Mouse (Mus musculus) heart, embryonic 13.5 days (tissue): Measurements from ENCODE around the gene Metap2. TPM values are rescaled to one million over a fixed set of nuclear protein-coding genes. Genes with fewer than 3 reads are reported as not detected.
A peak's percentile ranks its signal among the peaks of the same experiment; 100 is the strongest.
"Not testable (repeated sequence)": the region's sequence is repeated elsewhere in the genome, so short reads cannot be mapped to it uniquely, and the experiment has no call there.

Experiments used
- ATAC-seq: fragments of 200-750 bp; cut with Nextera tagmentation; 2 replicates; pipeline ENCODE4 v1.8.0; 2017; ENCODE audit warnings: moderate TSS enrichment; ENCODE audit not compliant: insufficient number of reproducible peaks, low FRiP score, low TSS enrichment; ENCODE audit errors: extremely low read depth
- H3K27ac ChIP-seq: fragments of 300-500 bp; sonication (generic); replicated peaks from 2 replicates; pipeline ENCODE4 v1.5.1; 2015; ENCODE audit warnings: moderate library complexity, mild to moderate bottlenecking, inconsistent platforms
- H3K27me3 ChIP-seq: fragments of 300-500 bp; sonication (generic); replicated peaks from 2 replicates; pipeline ENCODE4 v1.6.1; 2015; ENCODE audit warnings: mild to moderate bottlenecking, inconsistent platforms
- H3K36me3 ChIP-seq: fragments of 300-500 bp; sonication (generic); 2 replicates; pipeline ENCODE4 v1.6.1; 2015; ENCODE audit warnings: mild to moderate bottlenecking, inconsistent platforms
- H3K4me1 ChIP-seq: fragments of 300-500 bp; sonication (generic); 2 replicates; pipeline ENCODE4 v1.6.1; 2015; ENCODE audit warnings: inconsistent platforms
- H3K4me2 ChIP-seq: fragments of 300-500 bp; sonication (generic); 2 replicates; pipeline ENCODE4 v1.6.1; 2015; ENCODE audit warnings: inconsistent platforms, mild to moderate bottlenecking, moderate library complexity
- H3K4me3 ChIP-seq: fragments of 300-500 bp; sonication (generic); 2 replicates; pipeline ENCODE4 v1.5.1; 2015; ENCODE audit warnings: moderate library complexity, mild to moderate bottlenecking, inconsistent platforms
- H3K9ac ChIP-seq: fragments of 300-500 bp; sonication (generic); 2 replicates; pipeline ENCODE4 v1.6.1; 2015; ENCODE audit warnings: inconsistent platforms, mild to moderate bottlenecking, moderate library complexity
- H3K9me3 ChIP-seq: fragments of 300-500 bp; sonication (generic); 2 replicates; pipeline ENCODE4 v1.6.1; 2016; ENCODE audit warnings: inconsistent platforms
- WGBS: fragments of 180-500 bp; shearing (Covaris S2); methylation state at CpG from one replicate; pipeline ENCODE4 v1.1.7; 2015; ENCODE audit warnings: mixed read lengths; 5-methylcytosine and 5-hydroxymethylcytosine counted together
- polyA plus RNA-seq: library from polyadenylated mRNA; unstranded; fragments of >200 nt; fragmentation: Nextera tagmentation; extraction: Ambion mirVana; gene quantifications from 2 replicates; pipeline ENCODE4 v1.2.1, GENCODE M21; 2015

Gene Metap2
- polyA plus RNA-seq, 1 experiment from 2014 or later = 141 TPM

DNA sequence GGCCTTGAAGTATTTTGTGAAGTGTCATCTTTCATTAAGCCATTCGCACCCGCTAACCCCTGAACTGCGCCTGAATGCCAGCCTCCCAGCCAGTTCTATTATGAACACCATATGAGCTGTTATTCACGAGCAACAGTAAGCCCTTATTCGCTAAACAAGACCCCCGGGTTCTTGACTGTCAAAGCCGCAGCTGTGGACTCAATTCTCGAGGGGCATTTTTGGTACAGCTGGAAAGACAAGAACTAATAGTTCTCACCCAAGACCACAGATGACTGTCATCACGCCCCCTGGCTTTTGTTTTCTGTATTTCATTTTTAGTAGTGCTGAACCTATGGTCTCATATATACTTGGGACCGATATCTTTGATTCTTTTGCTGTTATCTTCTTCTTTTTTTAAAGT is 83.1 kb downstream of the Metap2 start:
- H3K9me3 ChIP-seq = no peaks in the 10 kb centered on the region
- no peaks in the 10 kb centered on the region for H3K4me1 ChIP-seq
- H3K4me3 ChIP-seq = no peak overlapping the region
- no peak overlapping the region for H3K27ac ChIP-seq
- peaks cover 23% of the 10 kb centered on the region for H3K27me3 ChIP-seq
- WGBS = 80% methylated on average over 10 of the region's 10 CpGs
- H3K36me3 ChIP-seq = no peaks in the 10 kb centered on the region
- ATAC-seq = no peak
- no peak overlapping the region for H3K4me2 ChIP-seq
- H3K9ac ChIP-seq = no peak overlapping the region

- H3K27ac ChIP-seq = no peak overlapping the region
- WGBS = 13% methylated on average over 10 of the region's 10 CpGs
- H3K36me3 ChIP-seq = no peaks in the 10 kb centered on the region
- ATAC-seq = no peak
- no peak overlapping the region for H3K9ac ChIP-seq
- H3K4me3 ChIP-seq = peak overlapping the region; percentile 16; the same call in 1 of the 2 replicates
- no peaks in the 10 kb centered on the region for H3K4me1 ChIP-seq
- H3K9me3 ChIP-seq = no peaks in the 10 kb centered on the region
- H3K4me2 ChIP-seq = peak overlapping the region; percentile 52
- peaks cover 18% of the 10 kb centered on the region for H3K27me3 ChIP-seq
These were observed 84.0 kb downstream of the Metap2 start for GRCm38 (mm10) chr10:93812774-93813415.

DNA sequence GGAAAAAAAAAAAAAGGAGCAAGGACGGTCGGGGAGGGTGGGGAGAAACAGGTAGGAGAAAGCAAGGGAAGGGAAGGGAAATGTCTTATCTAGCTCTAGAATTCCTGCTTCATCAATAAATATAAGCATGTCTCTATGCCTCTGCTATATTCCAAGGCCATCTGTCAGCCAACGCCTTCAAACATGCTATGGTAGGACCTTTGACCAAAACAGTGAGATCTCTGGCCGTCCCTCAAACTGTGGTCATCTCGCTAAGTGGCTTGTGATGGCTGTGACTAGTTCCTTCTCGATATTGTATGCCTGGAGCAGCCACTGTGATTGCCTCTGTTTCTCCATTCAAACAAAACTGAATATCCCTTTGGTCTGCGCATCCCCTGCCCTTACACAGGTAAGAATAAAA is 84.8 kb downstream of the Metap2 start:
- Histone ChIP-seq H3K4me1 (no peaks in the 10 kb centered on the region), H3K4me2 (no peak overlapping the region), H3K4me3 (no peak overlapping the region), H3K27me3 (peaks cover 10% of the 10 kb centered on the region), H3K9me3 (no peaks in the 10 kb centered on the region), H3K36me3 (no peaks in the 10 kb centered on the region), H3K9ac (no peak overlapping the region), H3K27ac (no peak overlapping the region)
- 75% methylated on average over 7 of the region's 7 CpGs for WGBS
- no peak for ATAC-seq

GRCm38 (mm10) chr10:93810590-93811185 is 86.2 kb downstream of the Metap2 start:
- no peak for ATAC-seq
- 64% methylated on average over 7 of the region's 7 CpGs for WGBS
- H3K9ac ChIP-seq = no peak overlapping the region

DNA sequence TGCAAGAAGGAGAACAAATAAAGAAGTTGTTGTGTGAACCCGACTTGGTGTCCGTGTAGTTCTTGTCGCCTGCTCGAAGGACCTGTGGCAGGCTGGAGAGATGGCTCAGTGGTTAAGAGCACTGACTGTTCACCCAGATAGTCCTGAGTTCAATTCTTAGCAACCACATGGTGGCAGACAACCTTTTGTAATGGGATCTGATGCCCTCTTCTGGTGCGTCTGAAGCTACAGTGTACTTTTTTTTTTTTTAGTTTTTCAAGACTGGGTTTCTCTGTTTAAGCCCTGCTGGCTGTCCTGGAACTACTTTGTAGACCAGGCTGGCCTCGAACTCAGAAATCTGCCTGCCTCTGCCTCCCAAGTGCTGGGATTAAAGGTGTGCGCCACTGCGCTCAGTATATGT is 87.5 kb downstream of the Metap2 start:
- H3K36me3 ChIP-seq, H3K4me3 ChIP-seq, H3K9ac ChIP-seq, ATAC-seq, H3K27me3 ChIP-seq, H3K9me3 ChIP-seq, H3K4me1 ChIP-seq, H3K27ac ChIP-seq, H3K4me2 ChIP-seq: not testable (repeated sequence)
- WGBS = 91% methylated on average over 8 of the region's 8 CpGs

More at GRCm38 (mm10) chr10:93810590-93811185, 86.2 kb downstream of the Metap2 start:
- H3K4me3 ChIP-seq = no peak overlapping the region
- no peaks in the 10 kb centered on the region for H3K9me3 ChIP-seq
- H3K27me3 ChIP-seq = no peaks in the 10 kb centered on the region
- H3K36me3 ChIP-seq = no peaks in the 10 kb centered on the region
- H3K4me1 ChIP-seq = no peaks in the 10 kb centered on the region
- H3K27ac ChIP-seq = no peak overlapping the region
- no peak overlapping the region for H3K4me2 ChIP-seq

Other genes with a start within 250 kb of the Metap2 start
- 0.29 and 0.31 TPM in 2 replicates for gene Usp44, start 65.5 kb downstream of the Metap2 start, polyA plus RNA-seq
- 21.2 and 23.2 TPM in 2 replicates for gene Vezt, start 138.7 kb upstream of the Metap2 start, polyA plus RNA-seq
- 2.1 and 2.2 TPM in 2 replicates for gene Fgd6, start 138.9 kb upstream of the Metap2 start, polyA plus RNA-seq